Mouse (Mus musculus) midbrain, embryonic 15.5 days (tissue): ENCODE results near the gene Pbx1. TPM values are rescaled to one million over a fixed set of nuclear protein-coding genes. Genes with fewer than 3 reads are reported as not detected.

Source experiments
- ATAC-seq: fragments of 200-750 bp; cut with Nextera tagmentation; replicated peaks from 2 replicates; pipeline ENCODE4 v1.8.0; 2017; ENCODE audit warnings: moderate TSS enrichment
- H3K27ac ChIP-seq: fragments of 300-500 bp; sonication (generic); 2 replicates; pipeline ENCODE4 v1.5.1; 2015; ENCODE audit warnings: mild to moderate bottlenecking, inconsistent platforms
- H3K27me3 ChIP-seq: fragments of 300-500 bp; sonication (generic); replicated peaks from 2 replicates; pipeline ENCODE4 v1.6.1; 2015; ENCODE audit warnings: inconsistent platforms
- H3K36me3 ChIP-seq: fragments of 300-500 bp; sonication (generic); replicated peaks from 2 replicates; pipeline ENCODE4 v1.6.1; 2015; ENCODE audit warnings: inconsistent platforms
- H3K4me1 ChIP-seq: fragments of 300-500 bp; sonication (generic); 2 replicates; pipeline ENCODE4 v1.6.1; 2015; ENCODE audit warnings: inconsistent platforms
- H3K4me2 ChIP-seq: fragments of 300-500 bp; sonication (generic); 2 replicates; pipeline ENCODE4 v1.6.1; 2015; ENCODE audit warnings: inconsistent platforms, mild to moderate bottlenecking, moderate library complexity
- H3K4me3 ChIP-seq: fragments of 300-500 bp; sonication (generic); 2 replicates; pipeline ENCODE4 v1.5.1; 2015; ENCODE audit warnings: mild to moderate bottlenecking, inconsistent platforms
- H3K9ac ChIP-seq: fragments of 300-500 bp; sonication (generic); 2 replicates; pipeline ENCODE4 v1.6.1; 2015; ENCODE audit warnings: mild to moderate bottlenecking, inconsistent platforms
- H3K9me3 ChIP-seq: fragments of 300-500 bp; sonication (generic); 2 replicates; pipeline ENCODE4 v1.6.1; 2016; ENCODE audit warnings: inconsistent platforms
- WGBS: fragments of 180-500 bp; shearing (Covaris S2); methylation state at CpG from one replicate; pipeline ENCODE4 v1.1.7; 2015; ENCODE audit warnings: mixed read lengths; 5-methylcytosine and 5-hydroxymethylcytosine counted together
- polyA plus RNA-seq: library from polyadenylated mRNA; unstranded; fragments of >200 nt; fragmentation: Nextera tagmentation; extraction: Ambion mirVana; gene quantifications from 2 replicates; pipeline ENCODE4 v1.2.1, GENCODE M21; 2015

Gene Pbx1
- polyA plus RNA-seq, 1 experiment from 2014 or later = 83.0 TPM

GRCm38 (mm10) chr1:168139138-168139682 is 292.9 kb downstream of the Pbx1 start:
- WGBS = 79% methylated on average over 6 of the region's 6 CpGs
- no peak overlapping the region for H3K9ac ChIP-seq
- no peaks in the 10 kb centered on the region for H3K36me3 ChIP-seq
- no peak overlapping the region for H3K4me2 ChIP-seq
- no peak overlapping the region for H3K27ac ChIP-seq
- H3K4me1 ChIP-seq = 0 out of 2 replicates have a peak, but pooled peaks cover 3% of the 10 kb centered on the region
- no peaks in the 10 kb centered on the region for H3K9me3 ChIP-seq
- no peak for ATAC-seq
- no peaks in the 10 kb centered on the region for H3K27me3 ChIP-seq
- H3K4me3 ChIP-seq = no peak overlapping the region

GRCm38 (mm10) chr1:168138669-168139068 is 293.4 kb downstream of the Pbx1 start:
- Histone ChIP-seq H3K9me3 (no peaks in the 10 kb centered on the region), H3K27ac (no peak overlapping the region), H3K4me1 (0 out of 2 replicates have a peak, but pooled peaks cover 3% of the 10 kb centered on the region), H3K36me3 (no peaks in the 10 kb centered on the region), H3K27me3 (no peaks in the 10 kb centered on the region), H3K4me3 (no peak overlapping the region), H3K4me2 (no peak overlapping the region), H3K9ac (no peak overlapping the region)
- 88% methylated on average over 4 of the region's 4 CpGs for WGBS
- no peak for ATAC-seq

DNA sequence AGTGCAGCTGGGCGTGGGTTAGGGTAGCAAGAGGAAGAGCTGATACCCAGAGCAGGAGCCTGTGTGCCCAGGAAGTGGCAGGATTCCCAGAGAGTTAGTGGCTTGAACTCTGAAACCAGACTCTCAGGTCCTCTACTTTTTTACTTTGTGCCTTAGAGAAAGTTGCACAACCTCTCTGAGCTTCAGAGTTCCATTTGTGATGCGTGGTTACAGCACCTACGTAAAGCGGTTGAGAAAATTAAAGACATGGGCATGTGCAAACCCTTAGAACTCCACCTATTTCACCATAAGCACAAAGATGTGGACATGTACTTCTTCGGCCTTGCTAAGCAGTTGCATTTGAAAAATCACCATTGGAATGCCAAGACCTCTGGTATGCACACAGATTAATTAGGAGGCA is 294.2 kb downstream of the Pbx1 start:
- Histone ChIP-seq H3K27ac (no peak overlapping the region), H3K9ac (no peak overlapping the region), H3K4me2 (no peak overlapping the region), H3K36me3 (no peaks in the 10 kb centered on the region), H3K4me1 (0 out of 2 replicates have a peak, but pooled peaks cover 3% of the 10 kb centered on the region), H3K27me3 (no peaks in the 10 kb centered on the region), H3K9me3 (no peaks in the 10 kb centered on the region), H3K4me3 (no peak overlapping the region)
- ATAC-seq = no peak
- 95% methylated on average over 5 of the region's 5 CpGs for WGBS

DNA sequence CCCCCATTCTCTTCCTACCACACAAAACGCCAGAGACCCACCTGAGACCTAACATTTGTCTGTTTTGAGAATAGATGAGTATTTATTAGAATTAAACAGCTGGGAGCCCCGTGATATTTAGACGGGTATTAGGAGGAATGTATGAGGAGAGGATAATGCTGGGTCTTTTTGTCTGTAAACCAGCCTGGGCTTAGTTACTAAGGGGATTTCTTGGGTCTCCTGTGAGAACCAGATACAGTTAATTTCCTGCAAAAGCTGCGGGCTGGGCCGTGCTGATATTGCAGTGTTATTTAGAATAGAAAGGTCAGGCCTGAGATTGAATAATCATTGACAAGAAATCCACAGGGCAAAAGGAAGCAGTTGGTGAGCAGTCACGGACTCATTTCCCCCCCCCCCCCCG is 296.5 kb downstream of the Pbx1 start:
- no peak overlapping the region; the same call in 1 of the 2 replicates for H3K27ac ChIP-seq

GRCm38 (mm10) chr1:168133696-168134095 is 298.4 kb downstream of the Pbx1 start:
- H3K27me3 ChIP-seq = no peaks in the 10 kb centered on the region
- no peak overlapping the region for H3K4me3 ChIP-seq
- no peak overlapping the region for H3K27ac ChIP-seq
- ATAC-seq = no peak
- no peak overlapping the region for H3K9ac ChIP-seq
- no peak overlapping the region for H3K4me2 ChIP-seq
- 0 out of 2 replicates have a peak, but pooled peaks cover 3% of the 10 kb centered on the region for H3K4me1 ChIP-seq
- no peaks in the 10 kb centered on the region for H3K36me3 ChIP-seq
- no peaks in the 10 kb centered on the region for H3K9me3 ChIP-seq

More for the DNA sequence above, 296.5 kb downstream of the Pbx1 start:
- Histone ChIP-seq H3K27me3 (no peaks in the 10 kb centered on the region), H3K9me3 (no peaks in the 10 kb centered on the region), H3K4me1 (0 out of 2 replicates have a peak, but pooled peaks cover 3% of the 10 kb centered on the region), H3K4me2 (no peak overlapping the region), H3K9ac (no peak overlapping the region), H3K4me3 (no peak overlapping the region), H3K36me3 (no peaks in the 10 kb centered on the region)
- WGBS = 34% methylated on average over 7 of the region's 7 CpGs
- peak; percentile 76 for ATAC-seq

- H3K4me2 ChIP-seq = no peak overlapping the region
- H3K27ac ChIP-seq = peak overlapping the region; percentile 39; the same call in 1 of the 2 replicates
- ATAC-seq = peak; percentile 46; the same call in 1 of the 2 replicates
- H3K9me3 ChIP-seq = no peaks in the 10 kb centered on the region
- H3K9ac ChIP-seq = no peak overlapping the region
- H3K27me3 ChIP-seq = no peaks in the 10 kb centered on the region
- H3K4me1 ChIP-seq = peaks cover 8% of the 10 kb centered on the region
- H3K4me3 ChIP-seq = no peak overlapping the region
- 31% methylated on average over 4 of the region's 4 CpGs for WGBS
- no peaks in the 10 kb centered on the region for H3K36me3 ChIP-seq
Observed at GRCm38 (mm10) chr1:168128004-168128403, 304.1 kb downstream of the Pbx1 start.

GRCm38 (mm10) chr1:168124643-168125490 is 307.2 kb downstream of the Pbx1 start:
- H3K9ac ChIP-seq = no peak overlapping the region
- no peak overlapping the region for H3K4me2 ChIP-seq
- no peak overlapping the region for H3K4me3 ChIP-seq
- ATAC-seq = no peak
- 45% methylated on average over 5 of the region's 5 CpGs for WGBS
- H3K36me3 ChIP-seq = no peaks in the 10 kb centered on the region
- no peak overlapping the region for H3K27ac ChIP-seq
- peaks cover 8% of the 10 kb centered on the region for H3K4me1 ChIP-seq
- H3K9me3 ChIP-seq = no peaks in the 10 kb centered on the region
- no peaks in the 10 kb centered on the region for H3K27me3 ChIP-seq

DNA sequence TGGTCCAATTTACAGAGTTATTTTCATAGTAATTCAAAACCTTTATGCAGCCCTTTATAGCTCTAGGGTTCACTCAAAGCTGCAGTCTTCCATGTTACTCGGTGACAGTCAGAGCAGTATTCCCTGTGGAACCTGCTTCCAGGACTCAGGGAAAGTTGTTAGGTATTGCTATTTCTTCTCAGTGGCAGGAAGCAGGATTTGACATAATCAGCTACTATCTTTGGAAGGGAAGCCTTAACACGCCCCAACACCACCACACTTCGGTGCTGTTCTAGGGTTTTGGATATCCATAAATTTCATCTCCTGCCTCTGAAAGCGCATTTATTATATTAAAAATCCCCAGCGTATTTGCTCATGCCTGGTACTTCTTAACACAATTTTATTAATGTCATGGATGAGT is 314.0 kb downstream of the Pbx1 start:
- H3K4me3 ChIP-seq = no peak overlapping the region
- H3K4me1 ChIP-seq = no peaks in the 10 kb centered on the region
- H3K27me3 ChIP-seq = no peaks in the 10 kb centered on the region
- no peak overlapping the region for H3K4me2 ChIP-seq
- no peak for ATAC-seq
- H3K9me3 ChIP-seq = no peaks in the 10 kb centered on the region
- WGBS = 83% methylated on average over 5 of the region's 5 CpGs
- H3K36me3 ChIP-seq = no peaks in the 10 kb centered on the region
- H3K9ac ChIP-seq = no peak overlapping the region
- no peak overlapping the region for H3K27ac ChIP-seq

- no peaks in the 10 kb centered on the region for H3K27me3 ChIP-seq
- no peaks in the 10 kb centered on the region for H3K9me3 ChIP-seq
- H3K4me3 ChIP-seq = no peak overlapping the region
- H3K36me3 ChIP-seq = no peaks in the 10 kb centered on the region
- no peak for ATAC-seq
- no peak overlapping the region for H3K27ac ChIP-seq
- 84% methylated on average over 4 of the region's 4 CpGs for WGBS
- H3K4me2 ChIP-seq = no peak overlapping the region
- H3K9ac ChIP-seq = no peak overlapping the region
- H3K4me1 ChIP-seq = no peaks in the 10 kb centered on the region
Observed at GRCm38 (mm10) chr1:168117367-168117766, 314.7 kb downstream of the Pbx1 start.

- Histone ChIP-seq H3K27me3 (no peaks in the 10 kb centered on the region), H3K4me1 (no peaks in the 10 kb centered on the region; the same call in 1 of the 2 replicates), H3K4me2 (no peak overlapping the region), H3K9ac (no peak overlapping the region), H3K9me3 (no peaks in the 10 kb centered on the region), H3K27ac (peak overlapping the region; percentile 3; the same call in 1 of the 2 replicates), H3K36me3 (no peaks in the 10 kb centered on the region), H3K4me3 (no peak overlapping the region)
- no peak for ATAC-seq
- WGBS = 86% methylated on average over 8 of the region's 8 CpGs
Observed at GRCm38 (mm10) chr1:168109797-168110196, 322.3 kb downstream of the Pbx1 start.

DNA sequence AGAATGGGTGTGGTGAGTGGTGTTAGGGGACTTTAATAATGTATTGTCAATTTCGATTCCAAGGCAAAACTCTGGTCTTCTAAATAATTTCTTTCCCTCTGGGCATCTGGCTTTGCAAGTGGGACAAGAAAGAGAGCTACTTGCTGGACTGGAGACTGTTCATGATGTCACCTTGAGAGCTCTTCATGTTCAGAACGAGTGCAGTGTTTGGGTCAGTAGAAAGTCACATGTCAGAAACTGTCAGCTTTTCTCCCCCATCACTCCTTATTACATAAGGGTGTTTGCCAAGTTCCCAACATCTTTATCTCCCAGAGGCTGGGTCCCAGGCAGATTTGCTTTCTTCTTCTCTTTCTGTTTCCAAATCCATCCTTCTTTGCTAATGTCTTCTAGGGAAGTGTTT is 328.2 kb downstream of the Pbx1 start:
- Histone ChIP-seq H3K4me3 (no peak overlapping the region), H3K27ac (no peak overlapping the region), H3K9ac (no peak overlapping the region), H3K4me2 (no peak overlapping the region), H3K36me3 (no peaks in the 10 kb centered on the region), H3K9me3 (no peaks in the 10 kb centered on the region), H3K27me3 (no peaks in the 10 kb centered on the region), H3K4me1 (no peaks in the 10 kb centered on the region; the same call in 1 of the 2 replicates)
- 75% methylated on average over 2 of the region's 2 CpGs for WGBS
- ATAC-seq = no peak

GRCm38 (mm10) chr1:168101514-168101913 is 330.6 kb downstream of the Pbx1 start:
- Histone ChIP-seq H3K9ac (no peak overlapping the region), H3K9me3 (no peaks in the 10 kb centered on the region), H3K4me2 (no peak overlapping the region), H3K4me1 (no peaks in the 10 kb centered on the region), H3K4me3 (no peak overlapping the region), H3K36me3 (no peaks in the 10 kb centered on the region), H3K27me3 (no peaks in the 10 kb centered on the region), H3K27ac (no peak overlapping the region)
- no peak for ATAC-seq
- 60% methylated on average over 3 of the region's 3 CpGs for WGBS
